Mouse (Mus musculus) megakaryocyte progenitor cell, adult 5-6 weeks (primary cell): ENCODE measurements around the gene Jagn1. TPM values are rescaled to one million over a fixed set of nuclear protein-coding genes. Genes with fewer than 3 reads are reported as not detected.

Source experiments
- ATAC-seq: replicated peaks from 2 replicates; pipeline ENCODE4 v1.8.0; 2016; ENCODE audit warnings: mild to moderate bottlenecking, moderate TSS enrichment, inconsistent platforms; ENCODE audit not compliant: poor library complexity
- total RNA-seq, 2 experiments: library from RNA; stranded (forward) in 1 of 2; stranded (reverse) in 1 of 2; fragments of 157-497, 149-512 nt in 1 of 2; fragments of 200-1000 nt in 1 of 2; gene quantifications; 2 replicates each; pipeline versions ENCODE4 v1.2.3 to v1.2.4; 2015 to 2017

Gene Jagn1
- total RNA-seq, 2 experiments from 2014 or later = 21.7 to 85.0 TPM

DNA sequence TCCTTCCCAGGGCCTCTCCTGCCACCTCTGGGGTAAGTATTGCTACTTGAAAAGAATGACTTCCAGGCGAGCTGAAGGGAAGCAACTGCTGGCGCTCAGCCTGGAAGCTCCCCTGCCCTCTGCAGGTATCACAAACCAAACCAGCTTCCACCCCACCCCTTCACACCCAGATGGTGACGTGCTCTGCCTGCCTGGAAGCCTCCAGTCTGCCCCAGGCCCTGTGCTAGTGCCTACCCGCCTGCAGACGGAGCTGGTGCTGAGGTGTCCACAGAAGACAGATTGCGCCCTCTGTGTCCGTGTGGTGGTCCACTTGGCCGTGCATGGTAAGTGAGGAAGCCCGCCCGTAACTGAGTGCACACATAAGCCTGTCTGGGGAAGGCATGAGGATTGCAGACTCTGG is 29.7 kb downstream of the Jagn1 start:
- no peak for ATAC-seq

DNA sequence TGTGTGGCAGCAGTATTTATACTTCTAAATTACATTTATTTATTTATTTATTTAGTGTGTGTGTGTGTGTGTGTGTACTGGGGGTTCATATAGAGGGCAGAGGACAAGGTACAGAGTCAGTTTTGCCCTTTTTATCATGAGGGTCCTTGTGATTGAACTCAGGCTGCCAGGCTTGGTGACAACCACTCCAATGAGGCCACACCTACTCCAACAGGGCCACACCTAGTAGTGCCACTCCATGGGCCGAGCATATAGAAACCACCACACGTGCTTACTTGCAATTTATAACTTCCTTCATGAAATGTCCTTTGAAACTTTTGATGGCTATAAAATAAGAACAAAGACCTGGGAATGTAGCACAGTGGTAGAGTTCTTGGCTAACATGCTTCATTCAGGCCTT is 30.9 kb downstream of the Jagn1 start:
- no peak for ATAC-seq

DNA sequence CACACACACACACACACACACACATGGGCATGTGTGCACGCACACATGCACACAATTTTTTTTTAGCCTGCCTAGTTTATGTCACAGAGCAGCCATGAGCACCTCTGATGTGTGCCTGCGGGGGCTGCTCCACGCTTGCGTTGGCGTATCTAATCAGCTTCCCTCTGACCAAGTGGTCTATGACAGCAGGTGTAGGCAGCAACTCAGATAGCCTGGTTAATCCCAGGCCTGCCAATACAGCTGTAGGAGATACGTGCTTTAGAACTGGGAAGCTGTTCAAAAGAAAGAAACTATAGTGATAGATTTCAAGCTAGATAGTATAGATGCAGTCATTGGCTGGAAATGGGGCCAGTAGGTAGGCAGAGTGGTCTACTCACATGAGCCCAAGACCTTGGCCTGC is 31.3 kb downstream of the Jagn1 start:
- peak; percentile 40 for ATAC-seq

DNA sequence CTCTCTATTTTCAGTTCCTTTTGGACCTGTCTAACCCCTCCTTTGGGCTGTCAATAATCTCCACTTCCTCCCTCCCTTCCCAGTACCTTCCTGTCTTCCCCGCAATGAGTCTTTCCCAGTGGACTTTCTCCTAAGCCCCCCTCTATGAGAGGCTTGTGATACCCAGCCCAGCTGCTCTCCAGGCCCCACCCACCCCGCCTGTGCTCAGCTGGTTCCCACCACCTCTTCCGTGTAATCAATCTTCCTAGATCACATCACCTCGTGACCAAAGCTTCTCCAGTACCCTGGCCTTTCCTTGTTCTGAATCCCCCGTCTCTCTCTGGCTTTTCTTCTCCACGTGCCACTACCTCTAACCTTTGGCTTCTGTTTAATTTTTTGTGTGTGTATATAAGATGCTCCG is 35.0 kb downstream of the Jagn1 start:
- no peak for ATAC-seq

DNA sequence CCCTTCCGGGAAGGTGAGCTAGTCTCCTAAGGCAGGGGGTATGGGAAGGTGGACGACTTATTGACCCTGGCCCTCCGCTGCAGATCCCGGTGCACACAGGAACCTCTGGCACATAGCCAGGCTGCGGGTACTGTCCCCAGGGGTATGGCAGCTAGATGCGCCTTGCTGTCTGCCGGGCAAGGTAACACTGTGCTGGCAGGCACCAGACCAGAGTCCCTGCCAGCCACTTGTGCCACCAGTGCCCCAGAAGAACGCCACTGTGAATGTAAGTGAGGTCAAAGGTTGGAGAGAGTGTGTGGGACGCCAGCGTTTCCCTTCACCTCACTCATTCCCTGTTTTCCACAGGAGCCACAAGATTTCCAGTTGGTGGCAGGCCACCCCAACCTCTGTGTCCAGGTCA is 36.5 kb downstream of the Jagn1 start:
- ATAC-seq = no peak

DNA sequence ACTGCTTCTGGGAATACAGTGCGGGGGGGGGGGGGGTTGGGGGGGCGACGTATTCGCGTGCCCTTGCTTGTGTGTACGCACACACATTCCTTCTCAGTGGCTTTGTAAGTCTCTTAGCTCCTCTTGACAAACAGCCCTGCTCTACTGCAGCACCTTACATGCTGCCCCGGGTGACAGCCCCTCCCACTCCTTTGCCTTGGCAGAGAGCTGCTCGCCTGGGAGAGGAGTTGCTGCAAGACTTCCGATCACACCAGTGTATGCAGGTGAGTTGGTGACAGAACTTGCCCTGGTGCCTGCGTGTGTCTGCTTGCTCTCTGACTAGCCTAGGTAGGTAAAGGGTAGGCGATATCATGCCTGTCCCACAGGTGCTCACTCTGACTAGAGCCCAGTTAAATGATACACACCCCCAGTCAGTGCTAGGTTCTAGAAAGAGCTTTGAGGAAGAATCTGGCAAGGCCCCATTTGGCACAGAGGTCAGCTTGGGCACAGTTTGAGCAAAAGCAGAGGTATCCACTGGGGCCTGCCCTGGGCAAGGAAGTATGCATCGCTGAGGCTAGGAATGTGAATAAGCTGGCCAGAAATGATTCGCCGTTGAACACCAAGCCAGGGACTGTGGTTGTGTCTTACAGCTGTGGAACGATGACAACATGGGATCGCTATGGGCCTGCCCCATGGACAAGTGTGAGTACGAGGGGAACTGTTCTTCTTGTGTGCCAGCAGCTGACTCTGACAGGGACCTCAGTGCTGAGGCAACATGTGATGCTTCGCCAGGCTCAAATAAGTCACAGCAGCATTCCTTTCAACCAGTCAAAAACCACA is 38.4 kb downstream of the Jagn1 start:
- ATAC-seq = no peak

DNA sequence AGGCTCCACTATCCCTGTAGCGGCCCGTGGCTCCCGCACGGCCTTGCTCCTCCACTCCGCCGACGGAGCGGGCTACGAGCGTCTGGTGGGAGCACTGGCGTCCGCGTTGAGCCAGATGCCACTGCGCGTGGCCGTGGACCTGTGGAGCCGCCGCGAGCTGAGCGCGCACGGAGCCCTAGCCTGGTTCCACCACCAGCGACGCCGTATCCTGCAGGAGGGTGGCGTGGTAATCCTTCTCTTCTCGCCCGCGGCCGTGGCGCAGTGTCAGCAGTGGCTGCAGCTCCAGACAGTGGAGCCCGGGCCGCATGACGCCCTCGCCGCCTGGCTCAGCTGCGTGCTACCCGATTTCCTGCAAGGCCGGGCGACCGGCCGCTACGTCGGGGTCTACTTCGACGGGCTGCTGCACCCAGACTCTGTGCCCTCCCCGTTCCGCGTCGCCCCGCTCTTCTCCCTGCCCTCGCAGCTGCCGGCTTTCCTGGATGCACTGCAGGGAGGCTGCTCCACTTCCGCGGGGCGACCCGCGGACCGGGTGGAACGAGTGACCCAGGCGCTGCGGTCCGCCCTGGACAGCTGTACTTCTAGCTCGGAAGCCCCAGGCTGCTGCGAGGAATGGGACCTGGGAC is 40.2 kb downstream of the Jagn1 start:
- ATAC-seq = peak; percentile 24

DNA sequence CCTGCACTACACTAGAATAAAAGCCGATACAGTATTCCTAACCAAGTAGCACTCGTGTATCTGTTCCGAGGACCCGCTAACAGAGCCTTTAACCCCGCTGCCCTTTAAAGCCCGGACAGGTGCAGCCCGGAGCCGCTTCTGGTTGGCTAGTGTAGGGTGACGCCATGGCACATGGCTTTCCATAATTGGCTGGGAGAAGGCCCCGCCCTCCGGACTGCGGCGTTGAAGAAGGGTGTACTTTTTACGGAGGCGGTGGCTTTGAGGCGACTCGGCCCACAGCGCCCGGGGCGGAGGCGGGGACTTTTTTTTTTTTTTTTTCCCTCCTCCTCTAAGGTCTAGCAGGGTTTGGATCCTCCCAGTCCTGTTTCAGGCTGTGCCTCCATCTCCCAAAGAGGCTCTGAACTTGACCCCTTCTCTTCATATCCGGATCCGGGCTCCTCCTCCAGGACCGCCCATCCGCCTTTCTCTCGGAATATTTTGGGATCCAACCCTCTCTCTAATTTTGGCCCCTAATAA is 40.8 kb downstream of the Jagn1 start, which contains the start of gene Creld1:
Gene Creld1, plus strand, starts transcription at position 198 of the 516 bp plus-strand sequence.
- peak; percentile 89 for ATAC-seq

DNA sequence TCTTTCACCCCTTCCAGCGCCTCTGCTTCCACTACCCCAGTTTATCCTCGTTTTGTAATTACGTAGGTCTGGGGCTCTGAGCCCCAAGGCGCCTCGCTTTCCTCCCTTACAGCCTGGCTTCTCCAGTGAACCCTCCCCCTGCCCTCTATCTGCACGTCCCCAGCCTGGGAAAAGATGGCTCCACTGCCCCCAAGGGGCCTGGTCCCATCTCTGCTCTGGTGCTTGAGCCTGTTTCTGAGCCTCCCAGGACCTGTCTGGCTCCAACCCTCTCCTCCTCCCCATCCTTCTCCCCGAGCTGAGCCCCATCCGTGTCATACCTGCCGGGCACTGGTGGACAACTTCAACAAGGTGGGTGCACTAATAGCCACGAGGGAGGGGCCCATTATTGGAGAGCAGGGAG is 41.4 kb downstream of the Jagn1 start:
- peak; percentile 22 for ATAC-seq

DNA sequence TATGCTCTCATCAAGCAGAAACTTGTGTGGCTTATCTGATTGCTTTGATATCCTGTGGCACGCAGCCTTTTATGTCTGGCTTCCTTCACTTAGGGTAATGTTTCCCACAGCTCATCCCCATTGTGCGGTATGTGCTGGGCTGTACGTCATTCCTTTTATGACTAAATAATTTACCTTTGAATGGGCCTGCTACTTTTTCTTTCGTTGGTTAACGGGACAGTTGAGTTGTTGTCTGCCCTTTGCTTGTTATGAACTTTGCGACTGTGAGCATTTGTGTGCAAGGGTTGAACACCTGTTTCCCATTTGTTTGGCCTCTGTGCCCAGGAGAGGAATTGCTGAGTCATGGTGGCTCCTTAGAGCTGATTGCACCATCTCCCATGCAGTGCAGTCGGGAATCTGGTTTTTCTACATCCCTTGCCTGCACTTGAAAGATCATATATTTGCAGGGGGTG is 44.8 kb downstream of the Jagn1 start:
- ATAC-seq = peak; percentile 22; the same call in 1 of the 2 replicates

DNA sequence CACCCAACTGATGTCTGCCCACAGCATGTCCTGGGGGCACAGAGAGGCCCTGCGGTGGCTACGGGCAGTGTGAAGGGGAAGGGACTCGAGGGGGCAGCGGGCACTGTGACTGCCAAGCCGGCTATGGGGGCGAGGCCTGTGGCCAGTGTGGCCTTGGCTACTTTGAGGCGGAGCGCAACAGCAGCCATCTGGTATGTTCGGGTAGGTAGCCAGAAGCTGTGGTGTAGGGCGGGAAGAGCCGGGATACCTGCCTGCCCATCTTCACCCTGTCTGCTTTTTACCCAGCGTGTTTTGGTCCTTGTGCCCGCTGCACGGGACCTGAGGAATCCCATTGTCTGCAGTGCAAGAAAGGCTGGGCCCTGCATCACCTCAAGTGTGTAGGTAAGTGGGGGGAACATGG is 47.0 kb downstream of the Jagn1 start:
- ATAC-seq = no peak

DNA sequence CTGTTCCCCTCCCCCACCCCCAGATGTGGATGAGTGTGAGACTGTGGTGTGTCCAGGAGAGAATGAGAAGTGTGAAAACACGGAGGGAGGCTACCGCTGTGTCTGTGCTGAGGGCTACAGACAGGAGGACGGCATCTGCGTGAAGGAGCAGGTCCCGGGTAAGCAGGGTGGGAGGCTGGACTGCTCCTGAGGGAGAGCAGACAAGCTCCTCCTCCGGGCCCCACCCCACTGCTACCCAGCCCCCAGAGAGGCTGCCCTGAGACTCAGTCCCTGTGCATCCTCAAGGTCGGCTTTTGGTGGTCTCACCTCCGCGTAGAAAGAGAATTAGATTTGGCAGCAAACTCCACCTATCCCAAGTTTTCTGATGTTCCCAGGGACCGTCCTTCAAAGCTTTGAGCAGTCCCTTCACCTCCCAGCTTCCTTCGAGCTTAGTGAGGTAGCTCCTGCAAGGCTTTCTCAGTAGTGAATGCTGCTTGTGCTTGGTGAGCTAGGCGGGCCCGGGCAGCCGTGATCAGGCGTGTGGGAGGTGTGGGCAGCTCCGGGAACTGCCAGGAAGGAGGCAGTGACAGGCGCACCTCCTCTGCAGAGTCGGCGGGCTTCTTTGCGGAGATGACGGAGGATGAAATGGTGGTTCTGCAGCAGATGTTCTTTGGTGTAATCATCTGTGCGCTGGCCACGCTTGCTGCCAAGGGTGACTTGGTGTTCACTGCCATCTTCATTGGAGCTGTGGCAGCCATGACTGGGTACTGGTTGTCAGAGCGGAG is 49.9 kb downstream of the Jagn1 start:
- ATAC-seq = no peak

DNA sequence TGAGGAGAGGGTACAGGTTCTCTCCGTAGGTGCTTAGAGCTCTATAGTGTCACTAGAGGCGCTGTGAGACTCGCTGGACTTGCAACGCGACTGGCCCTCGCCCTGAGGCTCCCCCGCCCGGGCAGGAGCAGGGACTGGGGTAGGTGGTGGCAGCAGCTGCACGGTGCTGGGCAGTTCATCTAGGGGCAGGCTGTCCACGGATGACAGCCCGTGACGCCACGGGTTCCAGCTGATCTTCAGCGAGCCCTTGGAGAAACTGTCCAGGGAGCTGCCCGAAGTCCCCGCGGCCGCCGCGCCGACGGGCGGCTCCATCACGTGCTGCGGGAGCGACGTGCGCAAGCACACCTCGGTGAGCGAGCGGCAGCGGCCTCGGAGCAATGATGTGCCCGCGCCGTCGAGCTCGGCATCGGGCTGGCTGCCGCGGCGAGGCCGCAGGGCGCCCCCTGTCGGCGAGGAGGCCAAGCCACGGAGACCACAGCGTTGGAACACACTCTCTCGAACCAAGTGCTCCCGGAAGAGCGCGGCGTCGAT is 52.0 kb downstream of the Jagn1 start:
- peak; percentile 80 for ATAC-seq

DNA sequence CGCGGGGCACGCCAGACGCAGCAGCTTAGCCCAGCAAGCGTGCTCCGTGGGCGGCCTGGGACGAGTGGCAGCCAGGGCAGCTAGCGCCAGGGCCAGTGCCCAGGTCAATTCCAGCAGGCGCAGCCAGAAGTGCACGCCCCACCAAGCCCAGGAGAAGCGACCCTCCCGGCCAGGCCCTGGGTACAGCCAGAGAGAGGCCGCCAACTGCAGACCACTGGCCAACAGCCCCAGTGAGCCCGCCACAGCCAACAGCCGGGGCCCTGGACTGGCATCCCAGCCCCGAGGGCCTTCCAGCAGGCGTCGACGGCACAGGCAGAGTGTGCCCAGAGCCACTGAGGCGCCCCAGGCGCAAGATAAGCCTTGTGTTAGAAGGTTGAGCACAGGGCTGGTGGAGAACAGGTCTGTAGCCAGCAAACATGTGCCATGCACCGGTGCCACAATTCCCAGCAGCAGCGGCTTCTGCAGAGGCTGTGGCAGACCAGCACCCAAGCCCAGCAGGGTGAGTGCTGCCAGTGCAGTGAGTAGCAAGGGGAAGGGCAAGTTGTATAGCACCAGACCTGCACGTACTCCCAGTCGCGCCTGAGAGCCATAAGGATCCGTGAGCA is 52.8 kb downstream of the Jagn1 start:
- ATAC-seq = 0 out of 2 replicates have a peak, but pooled peaks have one; percentile 15

Other genes starting within 250 kb of the Jagn1 start
- 0.15 and 0.39 TPM in 2 replicates for gene Lhfpl4, start 247.2 kb upstream of the Jagn1 start, total RNA-seq (2015)
- not detected in 2 replicates for gene Lhfpl4, start 247.2 kb upstream of the Jagn1 start, total RNA-seq (2017)
- gene Mtmr14, start 204.7 kb upstream of the Jagn1 start, total RNA-seq (2015) = 22.7 and 24.3 TPM in 2 replicates
- gene Mtmr14, start 204.7 kb upstream of the Jagn1 start, total RNA-seq (2017) = 39.7 and 55.8 TPM in 2 replicates
- 0.49 TPM in 1 of 2 replicates, not detected in the other for gene Cpne9, start 160.3 kb upstream of the Jagn1 start, total RNA-seq (2015)
- not detected in 2 replicates for gene Cpne9, start 160.3 kb upstream of the Jagn1 start, total RNA-seq (2017)
- gene Brpf1, start 135.4 kb upstream of the Jagn1 start, total RNA-seq (2015) = 33.9 and 34.7 TPM in 2 replicates
- gene Brpf1, start 135.4 kb upstream of the Jagn1 start, total RNA-seq (2017) = 36.6 and 39.0 TPM in 2 replicates
- 12.7 and 13.4 TPM in 2 replicates for gene Ogg1, start 115.6 kb upstream of the Jagn1 start, total RNA-seq (2015)
- gene Ogg1, start 115.6 kb upstream of the Jagn1 start, total RNA-seq (2017) = 4.1 and 9.7 TPM in 2 replicates
- gene Camk1, start 98.6 kb upstream of the Jagn1 start, total RNA-seq (2015) = 10.2 and 15.2 TPM in 2 replicates
- 16.6 and 24.3 TPM in 2 replicates for gene Camk1, start 98.6 kb upstream of the Jagn1 start, total RNA-seq (2017)
- 23.0 and 24.5 TPM in 2 replicates for gene Tada3, start 64.7 kb upstream of the Jagn1 start, total RNA-seq (2015)
- gene Tada3, start 64.7 kb upstream of the Jagn1 start, total RNA-seq (2017) = 11.9 and 13.9 TPM in 2 replicates
- gene Arpc4, start 64.5 kb upstream of the Jagn1 start, total RNA-seq (2015) = 171 and 208 TPM in 2 replicates
- 306 and 331 TPM in 2 replicates for gene Arpc4, start 64.5 kb upstream of the Jagn1 start, total RNA-seq (2017)
- gene Ttll3, start 53.3 kb upstream of the Jagn1 start, total RNA-seq (2015) = 2.5 and 4.3 TPM in 2 replicates
- gene Ttll3, start 53.3 kb upstream of the Jagn1 start, total RNA-seq (2017) = 2.0 and 2.9 TPM in 2 replicates
- 3.5 and 5.7 TPM in 2 replicates for gene Rpusd3, start 23.2 kb upstream of the Jagn1 start, total RNA-seq (2015)
- gene Rpusd3, start 23.2 kb upstream of the Jagn1 start, total RNA-seq (2017) = 9.2 and 11.8 TPM in 2 replicates
- gene Cidec, start 6.8 kb upstream of the Jagn1 start, total RNA-seq (2015) = not detected in 2 replicates
- not detected in 2 replicates for gene Cidec, start 6.8 kb upstream of the Jagn1 start, total RNA-seq (2017)
- gene Il17re, start 15.9 kb downstream of the Jagn1 start, total RNA-seq (2015) = 0.44 and 1.2 TPM in 2 replicates
- 0.21 and 0.34 TPM in 2 replicates for gene Il17re, start 15.9 kb downstream of the Jagn1 start, total RNA-seq (2017)
- gene Il17rc, start 28.9 kb downstream of the Jagn1 start, total RNA-seq (2015) = not detected in 2 replicates
- gene Il17rc, start 28.9 kb downstream of the Jagn1 start, total RNA-seq (2017) = not detected in 2 replicates
- 5.9 and 6.1 TPM in 2 replicates for gene Creld1, start 40.7 kb downstream of the Jagn1 start, total RNA-seq (2015)
- gene Creld1, start 40.7 kb downstream of the Jagn1 start, total RNA-seq (2017) = 4.7 and 6.6 TPM in 2 replicates
- gene Prrt3, start 59.4 kb downstream of the Jagn1 start, total RNA-seq (2015) = not detected in 2 replicates
- gene Prrt3, start 59.4 kb downstream of the Jagn1 start, total RNA-seq (2017) = not detected in 2 replicates
- gene Emc3, start 89.1 kb downstream of the Jagn1 start, total RNA-seq (2015) = 60.4 and 64.5 TPM in 2 replicates
- 31.7 and 34.5 TPM in 2 replicates for gene Emc3, start 89.1 kb downstream of the Jagn1 start, total RNA-seq (2017)
- gene Fancd2, start 89.1 kb downstream of the Jagn1 start, total RNA-seq (2015) = 24.0 and 24.3 TPM in 2 replicates
- 26.6 and 27.4 TPM in 2 replicates for gene Fancd2, start 89.1 kb downstream of the Jagn1 start, total RNA-seq (2017)
- not detected in 2 replicates for gene Fancd2os, start 158.1 kb downstream of the Jagn1 start, total RNA-seq (2015)
- not detected in 2 replicates for gene Fancd2os, start 158.1 kb downstream of the Jagn1 start, total RNA-seq (2017)
- gene Brk1, start 162.2 kb downstream of the Jagn1 start, total RNA-seq (2015) = 237 and 246 TPM in 2 replicates
- gene Brk1, start 162.2 kb downstream of the Jagn1 start, total RNA-seq (2017) = 117 and 131 TPM in 2 replicates
- gene Vhl, start 181.4 kb downstream of the Jagn1 start, total RNA-seq (2015) = 14.1 and 22.7 TPM in 2 replicates
- gene Vhl, start 181.4 kb downstream of the Jagn1 start, total RNA-seq (2017) = 10.8 and 12.2 TPM in 2 replicates
- gene Irak2, start 195.9 kb downstream of the Jagn1 start, total RNA-seq (2015) = 4.9 and 10.8 TPM in 2 replicates
- gene Irak2, start 195.9 kb downstream of the Jagn1 start, total RNA-seq (2017) = 20.9 and 30.4 TPM in 2 replicates